Mouse (Mus musculus): Measurements from ENCODE around the gene Pank2.
"Not testable (repeated sequence)": the region's sequence is repeated elsewhere in the genome, so short reads cannot be mapped to it uniquely, and the experiment has no call there.

Pank2 gene

GRCm38 (mm10) chr2:131321192-131321591, 58.9 kb downstream of the Pank2 start:
- DNase-seq (ENCODE audit: extremely low spot score, low read depth, low spot score), result not testable (repeated sequence)

GRCm38 (mm10) chr2:131323675-131324074, 61.4 kb downstream of the Pank2 start:
- no peak for DNase-seq (ENCODE audit: extremely low spot score, low read depth, low spot score)

GRCm38 (mm10) chr2:131326044-131326443, 63.7 kb downstream of the Pank2 start:
- no peak for DNase-seq (ENCODE audit: extremely low spot score, low read depth, low spot score)

- DNase-seq (ENCODE audit: extremely low spot score, low read depth, low spot score), result no peak
Measured at GRCm38 (mm10) chr2:131328981-131329380, 66.7 kb downstream of the Pank2 start.

- no peak for DNase-seq (ENCODE audit: extremely low spot score, low read depth, low spot score)
Measured at GRCm38 (mm10) chr2:131330548-131330947, 68.3 kb downstream of the Pank2 start.

GRCm38 (mm10) chr2:131337602-131338001, 75.3 kb downstream of the Pank2 start:
- DNase-seq (ENCODE audit: extremely low spot score, low read depth, low spot score), result no peak

- no peak for DNase-seq (ENCODE audit: extremely low spot score, low read depth, low spot score)
Measured at GRCm38 (mm10) chr2:131344449-131344848, 82.2 kb downstream of the Pank2 start.

GRCm38 (mm10) chr2:131345556-131345955, 83.3 kb downstream of the Pank2 start:
- no peak for DNase-seq (ENCODE audit: extremely low spot score, low read depth, low spot score)
